Mouse (Mus musculus): ENCODE data around the gene Zfp398. TPM values are rescaled to one million over a fixed set of nuclear protein-coding genes. Genes with fewer than 3 reads are reported as not detected.
A peak's percentile ranks its signal among the peaks of the same experiment; 100 is the strongest.

The Zfp398 gene
- polyA plus RNA-seq, 1 experiment from 2014 or later = 23.1 TPM

DNA sequence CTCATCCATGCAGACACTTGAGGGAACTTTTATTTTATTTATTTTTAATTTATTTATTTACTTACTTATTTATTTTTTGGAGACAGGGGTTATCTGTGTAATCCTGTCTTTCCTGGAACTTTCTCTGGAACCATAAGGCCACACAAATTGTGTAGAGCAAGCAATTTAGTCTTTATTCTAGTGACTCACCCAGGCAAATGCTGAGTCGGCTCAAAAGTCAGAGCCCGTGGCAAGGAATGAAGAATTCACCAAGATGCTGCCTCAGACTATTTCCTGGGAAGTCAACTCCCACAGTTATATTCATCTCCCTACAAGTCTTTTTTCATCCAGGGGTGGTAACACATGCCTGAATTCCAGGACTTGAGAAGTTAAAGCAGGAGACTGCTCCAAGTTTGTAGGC lies 29.9 kb upstream of the Zfp398 start:
- no peak overlapping the region for H3K4me3 ChIP-seq (ENCODE audit: low read depth, low read length)
- no peak overlapping the region for H3K27ac ChIP-seq (ENCODE audit: low read depth, low read length)
- ATAC-seq (ENCODE audit: low read depth) = no peak
- no peak overlapping the region for H3K9ac ChIP-seq (replicated peaks; ENCODE audit: low read depth, low read length)
- peaks cover 9% of the 10 kb centered on the region; the same call in 1 of the 2 replicates for H3K4me1 ChIP-seq (ENCODE audit: control insufficient read depth, insufficient read depth, low read length)
- no peaks in the 10 kb centered on the region for H3K9me3 ChIP-seq (ENCODE audit: control insufficient read depth, low read length)
- 82% methylated on average over 2 of the region's 2 CpGs for WGBS
- H3K36me3 ChIP-seq (ENCODE audit: control insufficient read depth, insufficient read depth, low read length) = peaks cover 59% of the 10 kb centered on the region
- no peaks in the 10 kb centered on the region for H3K27me3 ChIP-seq (ENCODE audit: control insufficient read depth, insufficient read depth, low read length)
- H3K4me2 ChIP-seq (ENCODE audit: low read depth, low read length) = no peak overlapping the region

DNA sequence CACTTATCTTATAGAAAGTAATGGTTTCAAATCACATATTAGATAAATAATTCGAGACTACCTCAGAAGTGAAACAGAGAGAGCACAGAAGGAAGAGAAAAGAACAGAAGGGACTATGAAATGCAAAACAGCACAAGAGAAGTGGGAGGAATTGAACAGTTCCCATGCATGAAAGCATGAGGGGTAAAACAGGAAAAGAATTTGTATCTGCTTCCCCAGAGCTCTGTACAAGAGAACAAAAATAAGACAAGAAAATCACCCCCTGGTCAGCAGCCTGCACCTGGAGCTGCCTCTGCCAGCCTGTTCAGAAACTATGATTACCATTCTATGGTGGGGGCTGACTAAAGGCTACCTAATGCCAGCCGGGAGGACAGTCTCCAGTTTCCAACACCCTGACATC lies 28.0 kb upstream of the Zfp398 start:
- no peak overlapping the region for H3K4me3 ChIP-seq (ENCODE audit: low read depth, low read length)
- no peak for ATAC-seq (ENCODE audit: low read depth)

DNA sequence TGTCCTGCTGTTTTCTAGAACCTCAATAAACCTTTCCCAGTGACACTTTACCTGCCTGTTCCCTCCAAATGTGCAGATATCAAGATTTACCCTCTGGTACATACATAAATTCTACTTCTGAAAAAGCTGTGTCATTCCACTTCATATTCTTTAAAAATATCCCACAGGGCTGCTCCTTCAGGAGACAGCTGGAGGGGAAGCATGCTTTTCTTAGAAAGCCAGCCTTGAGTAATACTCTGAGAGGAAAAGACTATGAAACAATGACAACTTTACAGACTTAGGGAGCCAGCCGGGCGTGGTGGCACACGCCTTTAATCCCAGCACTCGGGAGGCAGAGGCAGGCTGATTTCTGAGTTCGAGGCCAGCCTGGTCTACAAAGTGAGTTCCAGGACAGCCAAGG lies 26.9 kb upstream of the Zfp398 start:
- ATAC-seq (ENCODE audit: low read depth) = no peak
- peaks cover 26% of the 10 kb centered on the region for H3K4me1 ChIP-seq (ENCODE audit: control insufficient read depth, insufficient read depth, low read length)

More for the DNA sequence above, 28.0 kb upstream of the Zfp398 start:
- Histone ChIP-seq H3K9ac (replicated peaks; ENCODE audit: low read depth, low read length) (no peak overlapping the region), H3K27ac (ENCODE audit: low read depth, low read length) (no peak overlapping the region), H3K9me3 (ENCODE audit: control insufficient read depth, low read length) (no peaks in the 10 kb centered on the region), H3K4me1 (ENCODE audit: control insufficient read depth, insufficient read depth, low read length) (peaks cover 26% of the 10 kb centered on the region), H3K36me3 (ENCODE audit: control insufficient read depth, insufficient read depth, low read length) (peaks cover 46% of the 10 kb centered on the region), H3K27me3 (ENCODE audit: control insufficient read depth, insufficient read depth, low read length) (no peaks in the 10 kb centered on the region), H3K4me2 (ENCODE audit: low read depth, low read length) (no peak overlapping the region)
- WGBS = 92% methylated on average over 2 of the region's 2 CpGs

DNA sequence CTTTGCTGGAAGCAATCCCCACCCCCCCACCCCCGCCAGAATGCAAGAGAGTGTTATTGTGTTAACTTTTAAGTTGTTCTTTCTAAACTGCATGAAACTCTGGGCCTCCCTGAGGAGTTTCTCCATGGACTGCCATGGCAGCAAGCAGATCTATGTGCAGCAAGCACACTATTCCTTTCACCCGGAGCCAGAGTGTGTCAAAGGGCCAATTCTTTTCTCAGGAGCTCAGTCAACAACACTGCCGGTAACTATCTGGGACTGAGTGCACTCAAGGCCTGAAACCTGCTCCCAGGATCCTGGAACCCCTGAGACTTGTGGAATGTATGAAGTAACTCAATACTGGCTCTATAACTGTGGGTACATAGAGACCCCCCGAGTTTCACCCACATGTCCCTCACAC lies 26.4 kb upstream of the Zfp398 start:
- Histone ChIP-seq H3K27ac (ENCODE audit: low read depth, low read length) (peak overlapping the region; percentile 2; the same call in 1 of the 2 replicates), H3K4me1 (ENCODE audit: control insufficient read depth, insufficient read depth, low read length) (peaks cover 26% of the 10 kb centered on the region), H3K4me2 (ENCODE audit: low read depth, low read length) (0 out of 2 replicates have a peak overlapping the region, but pooled peaks have one; percentile 2), H3K27me3 (ENCODE audit: control insufficient read depth, insufficient read depth, low read length) (no peaks in the 10 kb centered on the region), H3K36me3 (ENCODE audit: control insufficient read depth, insufficient read depth, low read length) (peaks cover 30% of the 10 kb centered on the region), H3K9me3 (ENCODE audit: control insufficient read depth, low read length) (no peaks in the 10 kb centered on the region), H3K4me3 (ENCODE audit: low read depth, low read length) (no peak overlapping the region), H3K9ac (replicated peaks; ENCODE audit: low read depth, low read length) (no peak overlapping the region)
- ATAC-seq (ENCODE audit: low read depth) = no peak
- 68% methylated on average over 4 of the region's 4 CpGs for WGBS

More for the DNA sequence above, 26.9 kb upstream of the Zfp398 start:
- Histone ChIP-seq H3K27me3 (ENCODE audit: control insufficient read depth, insufficient read depth, low read length) (no peaks in the 10 kb centered on the region), H3K4me2 (ENCODE audit: low read depth, low read length) (no peak overlapping the region), H3K27ac (ENCODE audit: low read depth, low read length) (no peak overlapping the region), H3K9ac (replicated peaks; ENCODE audit: low read depth, low read length) (no peak overlapping the region), H3K9me3 (ENCODE audit: control insufficient read depth, low read length) (no peaks in the 10 kb centered on the region), H3K4me3 (ENCODE audit: low read depth, low read length) (no peak overlapping the region), H3K36me3 (ENCODE audit: control insufficient read depth, insufficient read depth, low read length) (peaks cover 36% of the 10 kb centered on the region)
- 98% methylated on average over 5 of the region's 5 CpGs for WGBS

DNA sequence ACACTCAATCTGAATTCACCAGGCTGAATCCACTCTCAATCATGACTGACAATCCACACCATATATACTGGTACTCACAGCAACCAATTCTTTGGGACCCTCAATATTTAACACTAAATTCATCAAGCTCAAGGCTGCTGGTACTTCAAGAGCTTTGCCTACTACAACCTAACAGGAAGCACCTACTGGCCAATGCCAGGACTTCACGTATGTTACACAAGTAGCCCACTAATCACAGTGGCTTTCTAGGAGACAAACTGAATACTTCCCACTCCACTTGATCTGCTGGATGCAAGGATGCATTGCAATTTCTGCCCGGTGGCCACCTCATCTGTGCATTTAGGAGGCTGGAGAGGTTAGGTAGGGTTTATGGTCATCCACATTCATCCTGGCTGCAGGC lies 25.3 kb upstream of the Zfp398 start:
- Histone ChIP-seq H3K4me1 (ENCODE audit: control insufficient read depth, insufficient read depth, low read length) (peaks cover 26% of the 10 kb centered on the region), H3K27ac (ENCODE audit: low read depth, low read length) (no peak overlapping the region), H3K27me3 (ENCODE audit: control insufficient read depth, insufficient read depth, low read length) (no peaks in the 10 kb centered on the region), H3K36me3 (ENCODE audit: control insufficient read depth, insufficient read depth, low read length) (peaks cover 19% of the 10 kb centered on the region), H3K4me2 (ENCODE audit: low read depth, low read length) (peak overlapping the region; percentile 23; the same call in 1 of the 2 replicates), H3K4me3 (ENCODE audit: low read depth, low read length) (no peak overlapping the region), H3K9me3 (ENCODE audit: control insufficient read depth, low read length) (no peaks in the 10 kb centered on the region), H3K9ac (replicated peaks; ENCODE audit: low read depth, low read length) (no peak overlapping the region; the same call in 1 of the 2 replicates)
- 86% methylated on average over 2 of the region's 2 CpGs for WGBS
- ATAC-seq (ENCODE audit: low read depth) = no peak

DNA sequence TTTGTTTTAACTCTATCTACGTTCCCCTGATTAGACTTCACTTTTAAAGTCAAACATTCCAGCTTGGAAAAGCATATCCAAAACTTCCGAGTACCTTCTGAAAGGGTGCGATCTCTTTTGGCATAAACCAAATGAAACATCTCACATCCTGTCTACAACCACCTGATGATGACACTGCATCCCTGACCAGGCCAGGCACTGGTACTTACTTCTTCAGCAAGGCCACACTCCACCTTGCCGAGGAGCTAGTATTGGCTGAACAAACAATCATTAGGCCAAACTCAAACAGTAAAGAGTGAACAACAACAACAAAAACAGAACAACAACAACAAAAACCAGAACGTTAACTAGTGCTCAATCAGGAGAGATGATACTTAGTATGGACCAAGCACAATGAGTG lies 24.1 kb upstream of the Zfp398 start:
- H3K9me3 ChIP-seq (ENCODE audit: control insufficient read depth, low read length) = no peaks in the 10 kb centered on the region
- peaks cover 26% of the 10 kb centered on the region for H3K4me1 ChIP-seq (ENCODE audit: control insufficient read depth, insufficient read depth, low read length)
- ATAC-seq (ENCODE audit: low read depth) = no peak
- H3K27me3 ChIP-seq (ENCODE audit: control insufficient read depth, insufficient read depth, low read length) = no peaks in the 10 kb centered on the region
- peak overlapping the region; percentile 82 for H3K4me3 ChIP-seq (ENCODE audit: low read depth, low read length)
- H3K36me3 ChIP-seq (ENCODE audit: control insufficient read depth, insufficient read depth, low read length) = peaks cover 8% of the 10 kb centered on the region
- 77% methylated on average over 5 of the region's 5 CpGs for WGBS
- peak overlapping the region; percentile 86 for H3K4me2 ChIP-seq (ENCODE audit: low read depth, low read length)
- peak overlapping the region; percentile 76; the same call in 1 of the 2 replicates for H3K9ac ChIP-seq (replicated peaks; ENCODE audit: low read depth, low read length)
- H3K27ac ChIP-seq (ENCODE audit: low read depth, low read length) = no peak overlapping the region

DNA sequence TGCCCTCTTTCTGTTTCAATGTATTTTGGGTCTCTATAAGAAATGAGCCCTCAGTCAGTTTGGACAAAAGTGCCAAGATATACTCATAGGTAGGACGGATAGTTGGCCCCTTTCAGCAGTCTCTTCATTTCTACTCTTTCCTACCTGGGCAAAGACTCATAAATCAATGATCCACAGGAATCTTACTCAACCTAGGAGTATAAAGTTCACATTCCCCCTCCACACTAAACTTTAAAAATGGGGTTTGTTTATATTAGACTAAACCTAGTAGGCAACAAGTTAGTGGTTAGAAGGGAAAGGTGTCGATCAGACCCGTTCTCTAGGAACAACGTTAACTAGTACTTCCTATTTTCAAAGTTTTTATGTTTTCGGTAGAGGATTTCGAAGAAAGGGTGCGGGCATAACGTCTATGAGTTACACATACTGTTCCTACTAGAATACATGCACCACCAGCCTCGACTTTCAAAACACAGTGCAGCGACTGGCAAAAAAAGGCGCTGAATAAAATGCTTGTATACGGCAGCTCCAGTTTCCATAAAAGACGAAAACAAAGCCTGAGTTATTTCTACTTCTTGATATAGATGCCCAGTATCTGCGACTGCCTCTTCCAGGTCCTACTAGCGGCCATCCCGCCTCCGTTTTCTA lies 23.1 kb upstream of the Zfp398 start:
- Histone ChIP-seq H3K4me2 (ENCODE audit: low read depth, low read length) (peak overlapping the region; percentile 86), H3K27ac (ENCODE audit: low read depth, low read length) (peak overlapping the region; percentile 90), H3K4me3 (ENCODE audit: low read depth, low read length) (peak overlapping the region; percentile 82), H3K27me3 (ENCODE audit: control insufficient read depth, insufficient read depth, low read length) (no peaks in the 10 kb centered on the region), H3K4me1 (ENCODE audit: control insufficient read depth, insufficient read depth, low read length) (peaks cover 26% of the 10 kb centered on the region), H3K9me3 (ENCODE audit: control insufficient read depth, low read length) (no peaks in the 10 kb centered on the region), H3K36me3 (ENCODE audit: control insufficient read depth, insufficient read depth, low read length) (0 out of 2 replicates have a peak, but pooled peaks cover 4% of the 10 kb centered on the region), H3K9ac (replicated peaks; ENCODE audit: low read depth, low read length) (peak overlapping the region; percentile 76)
- no peak for ATAC-seq (ENCODE audit: low read depth)
- 2% methylated on average over 17 of the region's 17 CpGs for WGBS

DNA sequence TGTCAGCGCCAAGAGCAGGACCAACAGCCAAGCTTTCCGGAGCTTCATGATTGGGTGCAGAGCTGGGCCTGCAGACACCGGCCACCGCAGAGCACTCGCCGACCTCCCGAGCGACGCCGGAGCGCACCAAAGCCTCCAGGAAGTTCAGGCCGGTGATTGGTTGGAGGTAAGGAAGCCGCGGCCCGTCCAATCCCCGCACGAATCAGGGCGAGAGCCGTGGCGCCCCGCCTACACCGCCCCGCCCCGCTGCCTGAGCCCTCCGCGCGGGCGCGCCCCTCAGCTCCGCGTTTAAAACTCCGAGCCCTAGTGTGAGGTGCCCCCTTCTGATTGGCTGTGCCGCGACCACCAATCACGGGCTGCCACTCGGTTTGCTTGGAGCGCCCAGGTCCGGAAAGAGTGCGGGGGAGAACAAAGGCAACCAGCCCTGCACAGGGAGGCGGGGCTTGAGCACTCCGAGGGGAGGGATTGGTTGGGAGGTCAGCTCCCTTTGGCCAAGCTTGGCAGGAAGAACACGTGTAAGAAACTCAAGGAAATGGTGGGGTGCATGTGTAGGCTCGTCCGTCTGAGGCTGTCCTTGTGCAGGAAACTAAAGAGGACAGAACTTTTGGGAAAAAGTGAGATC lies 22.1 kb upstream of the Zfp398 start, which contains the start of gene Pdia4:
Pdia4 (minus strand) TSS at position 174 of the 622 bp plus-strand sequence.
- peak; percentile 99 for ATAC-seq (ENCODE audit: low read depth)
- H3K36me3 ChIP-seq (ENCODE audit: control insufficient read depth, insufficient read depth, low read length) = peaks cover 2% of the 10 kb centered on the region; the same call in 1 of the 2 replicates
- H3K27me3 ChIP-seq (ENCODE audit: control insufficient read depth, insufficient read depth, low read length) = no peaks in the 10 kb centered on the region
- H3K9me3 ChIP-seq (ENCODE audit: control insufficient read depth, low read length) = no peaks in the 10 kb centered on the region
- peaks cover 26% of the 10 kb centered on the region for H3K4me1 ChIP-seq (ENCODE audit: control insufficient read depth, insufficient read depth, low read length)
- peak within 1 kb of the TSS; percentile 82 for H3K4me3 ChIP-seq (ENCODE audit: low read depth, low read length)
- H3K9ac ChIP-seq (replicated peaks; ENCODE audit: low read depth, low read length) = peak within 1 kb of the TSS; percentile 76
- peak within 1 kb of the TSS; percentile 86 for H3K4me2 ChIP-seq (ENCODE audit: low read depth, low read length)
- H3K27ac ChIP-seq (ENCODE audit: low read depth, low read length) = peak within 1 kb of the TSS; percentile 90
- 0% methylated on average over 44 of the region's 44 CpGs for WGBS

DNA sequence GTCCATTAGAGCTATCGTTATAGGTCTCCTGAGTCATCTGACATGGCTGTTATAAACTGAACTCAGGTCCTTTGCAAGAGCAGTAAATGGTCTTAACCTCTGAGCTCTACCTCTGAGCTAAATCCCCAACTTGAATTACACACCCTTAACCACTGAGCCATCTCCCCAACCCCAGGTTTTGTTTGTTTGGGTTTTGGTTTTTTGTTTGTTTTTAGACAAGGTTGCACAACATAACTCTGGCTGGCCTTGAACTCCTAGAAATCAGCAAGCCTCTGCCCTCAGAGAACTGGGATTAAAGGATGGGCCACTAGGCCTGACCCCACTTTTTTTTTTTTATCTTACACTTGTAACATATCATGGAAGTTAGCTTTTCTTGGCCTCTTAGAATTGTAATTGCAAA lies 19.3 kb upstream of the Zfp398 start:
- Histone ChIP-seq H3K4me3 (ENCODE audit: low read depth, low read length) (no peak overlapping the region), H3K9me3 (ENCODE audit: control insufficient read depth, low read length) (no peaks in the 10 kb centered on the region), H3K27ac (ENCODE audit: low read depth, low read length) (no peak overlapping the region), H3K27me3 (ENCODE audit: control insufficient read depth, insufficient read depth, low read length) (no peaks in the 10 kb centered on the region), H3K4me2 (ENCODE audit: low read depth, low read length) (no peak overlapping the region), H3K9ac (replicated peaks; ENCODE audit: low read depth, low read length) (no peak overlapping the region), H3K36me3 (ENCODE audit: control insufficient read depth, insufficient read depth, low read length) (peaks cover 22% of the 10 kb centered on the region), H3K4me1 (ENCODE audit: control insufficient read depth, insufficient read depth, low read length) (peaks cover 11% of the 10 kb centered on the region)
- no peak for ATAC-seq (ENCODE audit: low read depth)
- 95% methylated on average over 1 of the region's 1 CpGs for WGBS
